Comparison of ENCODE assay signal across 10 mouse cellular contexts in genomic region chr17:5309930-5310329, GRCm38 (mm10).
DNase-seq lines count a peak whose midpoint lies in the region; ATAC-seq and TF ChIP-seq lines count a peak whose summit lies in the region.
"Had no signal": no experiment of that assay in that cellular context is flagged by ENCODE, and none has a peak within 500 bp of the region (broad histone marks: within the 10 kb centered on the region; RNA-seq: fewer than 3 reads in every experiment).

No protein-coding gene starts in this region.

- ATAC-seq in hindbrain, embryonic 13.5 days (ENCODE audit: low FRiP score), result peak; percentile 62; the same call in 1 of the 2 replicates
- no peak for ATAC-seq in hindbrain, embryonic 11.5 days (ENCODE audit: low FRiP score)
- peak; percentile 86 for ATAC-seq in forebrain, embryonic 15.5 days (replicated peaks)
- peak; percentile 66; the same call in 1 of the 2 replicates for ATAC-seq in midbrain, embryonic 13.5 days

- in situ Hi-C loops in CH12.LX (cut with MboI; ENCODE audit: low pct_ligation_motif_present, low pct_unique_long_range_greater_than_20kb, low sequenced_read_pairs), result no loop called here

- H3K79me2 ChIP-seq in CH12.LX (replicated peaks; ENCODE audit: control insufficient read depth, extremely low read depth, insufficient read depth, poor library complexity, severe bottlenecking), result no peaks in the 10 kb centered on the region

- H3K27me3 ChIP-seq in hindbrain, embryonic 13.5 days, result no peaks in the 10 kb centered on the region
- H3K27me3 ChIP-seq in hindbrain, embryonic 11.5 days (ENCODE audit: control insufficient read depth, insufficient read depth, low read length), result no peaks in the 10 kb centered on the region
- H3K27me3 ChIP-seq in CH12.LX (replicated peaks), result no peaks in the 10 kb centered on the region
- H3K27me3 ChIP-seq in forebrain, embryonic 15.5 days, result no peaks in the 10 kb centered on the region
- no peaks in the 10 kb centered on the region for H3K27me3 ChIP-seq in midbrain, embryonic 13.5 days

- no peaks in the 10 kb centered on the region for H3K9me3 ChIP-seq in hindbrain, embryonic 13.5 days
- no peaks in the 10 kb centered on the region for H3K9me3 ChIP-seq in hindbrain, embryonic 11.5 days (ENCODE audit: control insufficient read depth, low read length)
- no peaks in the 10 kb centered on the region for H3K9me3 ChIP-seq in CH12.LX (replicated peaks; ENCODE audit: low read length)
- no peaks in the 10 kb centered on the region for H3K9me3 ChIP-seq in forebrain, embryonic 15.5 days
- H3K9me3 ChIP-seq in midbrain, embryonic 13.5 days, result no peaks in the 10 kb centered on the region

- DNase-seq in hindbrain, embryonic 11.5 days (ENCODE audit: low spot score), result no peak
- DNase-seq in CH12.LX (ENCODE audit: extremely low read depth), result peak; percentile 11
- no peak for DNase-seq in cerebellum, adult 11-12 months
- DNase-seq in urinary bladder, postnatal 10 days (ENCODE audit: low spot score), result no peak
- DNase-seq in gastrocnemius, postnatal 4 days (ENCODE audit: low spot score in 2 of 2), result no peak
- DNase-seq: embryo, embryonic 11 days had no signal

- TF ChIP-seq CTCF in CH12.LX (conservative IDR thresholded peaks at IDR 0.05 in 1 of 2, IDR thresholded peaks at IDR 0.05 in 1 of 2; ENCODE audit: low read depth in 2 of 2, low read length in 2 of 2), result no peak

- H3K36me3 ChIP-seq in hindbrain, embryonic 13.5 days, result peaks cover 38% of the 10 kb centered on the region
- peaks cover 5% of the 10 kb centered on the region; the same call in 1 of the 2 replicates for H3K36me3 ChIP-seq in hindbrain, embryonic 11.5 days (ENCODE audit: control insufficient read depth, insufficient read depth, low read length)
- peaks cover 20 to 83% of the 10 kb centered on the region in 2 experiments for H3K36me3 ChIP-seq in CH12.LX (replicated peaks in 1 of 2; ENCODE audit: control insufficient read depth in 1 of 2, insufficient read depth in 1 of 2, low read length in 1 of 2)
- peaks cover 10% of the 10 kb centered on the region; the same call in 1 of the 2 replicates for H3K36me3 ChIP-seq in forebrain, embryonic 15.5 days
- H3K36me3 ChIP-seq in midbrain, embryonic 13.5 days, result peaks cover 42% of the 10 kb centered on the region

- no peak for TF ChIP-seq EP300 in CH12.LX (IDR thresholded peaks at IDR 0.05; ENCODE audit: low read length)

- H3K9ac ChIP-seq in hindbrain, embryonic 13.5 days, result no peak overlapping the region
- H3K9ac ChIP-seq in hindbrain, embryonic 11.5 days (ENCODE audit: low read depth, low read length), result no peak overlapping the region
- no peak overlapping the region for H3K9ac ChIP-seq in CH12.LX (ENCODE audit: insufficient read depth, low read depth)
- H3K9ac ChIP-seq in forebrain, embryonic 15.5 days (replicated peaks), result peak overlapping the region; percentile 28; the same call in 1 of the 2 replicates
- no peak overlapping the region for H3K9ac ChIP-seq in midbrain, embryonic 13.5 days (replicated peaks)

- H3K4me2 ChIP-seq in hindbrain, embryonic 13.5 days, result no peak overlapping the region
- no peak overlapping the region for H3K4me2 ChIP-seq in hindbrain, embryonic 11.5 days (replicated peaks; ENCODE audit: low read depth, low read length)
- no peak overlapping the region for H3K4me2 ChIP-seq in CH12.LX (ENCODE audit: insufficient read depth, low read depth, poor library complexity, severe bottlenecking)
- no peak overlapping the region for H3K4me2 ChIP-seq in forebrain, embryonic 15.5 days (replicated peaks)
- H3K4me2 ChIP-seq in midbrain, embryonic 13.5 days (replicated peaks), result no peak overlapping the region
- H3K4me2 ChIP-seq: liver, embryonic 11.5 days had no signal

- H3K4me3 ChIP-seq in hindbrain, embryonic 13.5 days, result no peak overlapping the region
- H3K4me3 ChIP-seq in hindbrain, embryonic 11.5 days (ENCODE audit: low read depth, low read length), result no peak overlapping the region
- no peak overlapping the region for H3K4me3 ChIP-seq in CH12.LX (replicated peaks in 1 of 3; ENCODE audit: low read depth in 2 of 3, low read length in 2 of 3, poor library complexity in 1 of 3)
- H3K4me3 ChIP-seq in forebrain, embryonic 15.5 days, result no peak overlapping the region
- no peak overlapping the region for H3K4me3 ChIP-seq in midbrain, embryonic 13.5 days (replicated peaks)

- TF ChIP-seq POLR2A in CH12.LX (IDR thresholded peaks at IDR 0.05; ENCODE audit: low read depth, low read length), result no peak

- no peak for TF ChIP-seq RAD21 in CH12.LX (IDR thresholded peaks at IDR 0.05; ENCODE audit: low read depth, low read length)

- H3K4me1 ChIP-seq in hindbrain, embryonic 13.5 days (replicated peaks), result peaks cover 28% of the 10 kb centered on the region
- no peaks in the 10 kb centered on the region for H3K4me1 ChIP-seq in hindbrain, embryonic 11.5 days (replicated peaks; ENCODE audit: control insufficient read depth, insufficient read depth, low read length)
- peaks cover 0 to 30% of the 10 kb centered on the region in 2 experiments; a peak in 2 of 4 replicates for H3K4me1 ChIP-seq in CH12.LX (ENCODE audit: control insufficient read depth in 1 of 2, insufficient read depth in 2 of 2)
- peaks cover 39% of the 10 kb centered on the region for H3K4me1 ChIP-seq in forebrain, embryonic 15.5 days
- H3K4me1 ChIP-seq in midbrain, embryonic 13.5 days (replicated peaks), result peaks cover 19% of the 10 kb centered on the region

- peak overlapping the region; percentile 49 for H3K27ac ChIP-seq in hindbrain, embryonic 13.5 days
- H3K27ac ChIP-seq in hindbrain, embryonic 11.5 days (ENCODE audit: low read depth, low read length), result no peak overlapping the region
- no peak overlapping the region for H3K27ac ChIP-seq in CH12.LX (ENCODE audit: insufficient read depth, low read depth)
- peak overlapping the region; percentile 90 for H3K27ac ChIP-seq in forebrain, embryonic 15.5 days (replicated peaks)
- H3K27ac ChIP-seq in midbrain, embryonic 13.5 days, result 0 out of 2 replicates have a peak overlapping the region, but pooled peaks have one; percentile 30

- 48% methylated on average over 5 of the region's 5 CpGs for WGBS in hindbrain, embryonic 13.5 days
- 64% methylated on average over 5 of the region's 5 CpGs for WGBS in hindbrain, embryonic 11.5 days
- WGBS in forebrain, embryonic 15.5 days, result 4% methylated on average over 5 of the region's 5 CpGs
- 37% methylated on average over 5 of the region's 5 CpGs for WGBS in midbrain, embryonic 13.5 days

- dilution Hi-C loops in CH12.LX (cut with MboI; ENCODE audit: extremely low pct_ligation_motif_present, extremely low pct_unique_long_range_greater_than_20kb, low sequenced_read_pairs), result no loop called here

TF ChIP-seq in CH12.LX, 34 proteins besides CTCF, POLR2A, EP300 and RAD21:
- TF ChIP-seq JUN (IDR thresholded peaks at IDR 0.05; ENCODE audit: insufficient read depth, low read depth, low read length) (no peak), RCOR1 (conservative IDR thresholded peaks at IDR 0.05; ENCODE audit: low read depth, low read length) (no peak), GABPA (IDR thresholded peaks at IDR 0.05; ENCODE audit: insufficient replicate concordance, low read depth, low read length) (no peak), KAT2A (IDR thresholded peaks at IDR 0.05; ENCODE audit: insufficient replicate concordance, low read length) (no peak), MAFK (IDR thresholded peaks at IDR 0.05; ENCODE audit: insufficient replicate concordance, low read length) (no peak), TBP (conservative IDR thresholded peaks at IDR 0.05; ENCODE audit: low read depth, low read length) (no peak), SIN3A (IDR thresholded peaks at IDR 0.05; ENCODE audit: low read length) (no peak), ZMIZ1 (IDR thresholded peaks at IDR 0.05; ENCODE audit: low read depth, low read length) (no peak), CHD2 (IDR thresholded peaks at IDR 0.05; ENCODE audit: low read length) (no peak), BHLHE40 (IDR thresholded peaks at IDR 0.05; ENCODE audit: low read depth, low read length) (no peak), USF2 (conservative IDR thresholded peaks at IDR 0.05; ENCODE audit: low read depth, low read length) (no peak), MEF2A (IDR thresholded peaks at IDR 0.05; ENCODE audit: borderline replicate concordance, low read depth, low read length) (no peak), CHD1 (IDR thresholded peaks at IDR 0.05; ENCODE audit: low read depth, low read length) (no peak), PAX5 (IDR thresholded peaks at IDR 0.05; ENCODE audit: low read length) (no peak), UBTF (IDR thresholded peaks at IDR 0.05; ENCODE audit: low read depth, low read length) (no peak), E2F4 (IDR thresholded peaks at IDR 0.05; ENCODE audit: insufficient replicate concordance, low read depth, low read length) (no peak), TCF12 (IDR thresholded peaks at IDR 0.05; ENCODE audit: low read depth, low read length) (no peak)

Comparison
In these comparisons a context has a peak if more than half of its experiments do, and no peak if none do; other contexts are left out.
1. H3K27ac ChIP-seq: peak in hindbrain, embryonic 13.5 days (single experiment), forebrain, embryonic 15.5 days (single experiment) and midbrain, embryonic 13.5 days (single experiment); none in hindbrain, embryonic 11.5 days (single experiment) and CH12.LX (single experiment).